Mouse (Mus musculus) forebrain, embryonic 14.5 days (tissue): Measurements from ENCODE around the gene Col25a1. TPM values are rescaled to one million over a fixed set of nuclear protein-coding genes. Genes with fewer than 3 reads are reported as not detected.

Source experiments
- ATAC-seq: fragments of 200-750 bp; cut with Nextera tagmentation; 2 replicates; pipeline ENCODE4 v1.8.0; 2017; ENCODE audit warnings: mild to moderate bottlenecking, moderate library complexity
- DNase-seq: peaks from one replicate; pipeline ENCODE4 v3.0.0-alpha.2; 2015; ENCODE audit warnings: low spot score
- H3K27ac ChIP-seq: fragments of 300-500 bp; sonication (generic); 2 replicates; pipeline ENCODE4 v1.5.1; 2014; ENCODE audit warnings: low read depth, mild to moderate bottlenecking, control low read depth, low read length, moderate library complexity
- H3K27me3 ChIP-seq: fragments of 300-500 bp; sonication (generic); replicated peaks from 2 replicates; pipeline ENCODE4 v1.6.1; 2014; ENCODE audit warnings: low read length, control low read depth, mixed read lengths; ENCODE audit not compliant: control insufficient read depth, insufficient read depth
- H3K36me3 ChIP-seq: fragments of 300-500 bp; sonication (generic); 2 replicates; pipeline ENCODE4 v1.6.1; 2014; ENCODE audit warnings: low read length, control low read depth; ENCODE audit not compliant: control insufficient read depth, insufficient read depth
- H3K4me1 ChIP-seq: fragments of 300-500 bp; sonication (generic); 2 replicates; pipeline ENCODE4 v1.6.1; 2014; ENCODE audit warnings: antibody characterized with exemption, low read length, control low read depth; ENCODE audit not compliant: control insufficient read depth, insufficient read depth
- H3K4me2 ChIP-seq: fragments of 300-500 bp; sonication (generic); 2 replicates; pipeline ENCODE4 v1.6.1; 2014; ENCODE audit warnings: mild to moderate bottlenecking, control low read depth, low read length
- H3K4me3 ChIP-seq: fragments of 300-500 bp; sonication (generic); 2 replicates; pipeline ENCODE4 v1.5.1; 2014; ENCODE audit warnings: low read depth, low read length, control low read depth
- H3K9ac ChIP-seq: fragments of 300-500 bp; sonication (generic); 2 replicates; pipeline ENCODE4 v1.6.1; 2014; ENCODE audit warnings: mild to moderate bottlenecking, low read length, control low read depth, moderate library complexity
- H3K9me3 ChIP-seq: fragments of 300-500 bp; sonication (generic); replicated peaks from 2 replicates; pipeline ENCODE4 v1.6.1; 2016; ENCODE audit warnings: low read length, control low read depth, mixed read lengths; ENCODE audit not compliant: control insufficient read depth
- WGBS: fragments of 180-500 bp; shearing (Covaris S2); extraction: QIAGEN DNeasy Blood & Tissue Kit; methylation state at CpG from one replicate; pipeline ENCODE4 v1.1.7; 2014; 5-methylcytosine and 5-hydroxymethylcytosine counted together
- polyA plus RNA-seq: library from polyadenylated mRNA; unstranded; fragments of >200 nt; fragmentation: Nextera tagmentation; extraction: Ambion mirVana; gene quantifications from 2 replicates; pipeline ENCODE4 v1.2.1, GENCODE M21; 2014

Gene Col25a1
- polyA plus RNA-seq, 1 experiment from 2014 or later, result 2.5 TPM

- no peaks in the 10 kb centered on the region for H3K9me3 ChIP-seq
- DNase-seq (no peak), ATAC-seq (no peak)
- H3K4me2 ChIP-seq, result no peak overlapping the region
- H3K27ac ChIP-seq, result no peak overlapping the region
- H3K4me3 ChIP-seq, result no peak overlapping the region
- H3K36me3 ChIP-seq, result no peaks in the 10 kb centered on the region
- WGBS, result 60% methylated on average over 13 of the region's 13 CpGs
- peaks cover 4% of the 10 kb centered on the region; the same call in 1 of the 2 replicates for H3K4me1 ChIP-seq
- no peak overlapping the region for H3K9ac ChIP-seq
- no peaks in the 10 kb centered on the region for H3K27me3 ChIP-seq
These were observed 269.6 kb downstream of the Col25a1 start for GRCm38 (mm10) chr3:130400716-130401559.

DNA sequence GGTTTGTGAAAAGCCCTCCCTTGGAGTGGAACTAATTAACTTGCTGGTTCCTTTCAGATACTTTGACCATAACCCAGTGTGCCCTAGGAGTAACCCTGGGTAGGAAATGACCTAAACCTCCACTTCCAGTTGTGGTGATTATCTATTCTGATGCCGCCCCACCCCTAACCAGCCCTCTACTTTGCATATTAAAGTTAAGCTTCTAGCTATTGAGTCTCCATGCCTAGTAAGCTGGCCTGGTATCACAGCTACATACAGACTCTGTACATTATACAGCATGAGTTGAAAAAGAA, 270.2 kb downstream of the Col25a1 start:
- no peak overlapping the region for H3K4me3 ChIP-seq
- DNase-seq, result no peak
- H3K27ac ChIP-seq, result no peak overlapping the region
- no peaks in the 10 kb centered on the region for H3K27me3 ChIP-seq
- WGBS, result 5% methylated on average over 1 of the region's 1 CpGs
- H3K9me3 ChIP-seq, result no peaks in the 10 kb centered on the region
- no peak overlapping the region for H3K4me2 ChIP-seq
- H3K9ac ChIP-seq, result no peak overlapping the region
- H3K4me1 ChIP-seq, result peaks cover 4% of the 10 kb centered on the region; the same call in 1 of the 2 replicates
- 0 out of 2 replicates have a peak, but pooled peaks have one; percentile 12 for ATAC-seq
- no peaks in the 10 kb centered on the region for H3K36me3 ChIP-seq

DNA sequence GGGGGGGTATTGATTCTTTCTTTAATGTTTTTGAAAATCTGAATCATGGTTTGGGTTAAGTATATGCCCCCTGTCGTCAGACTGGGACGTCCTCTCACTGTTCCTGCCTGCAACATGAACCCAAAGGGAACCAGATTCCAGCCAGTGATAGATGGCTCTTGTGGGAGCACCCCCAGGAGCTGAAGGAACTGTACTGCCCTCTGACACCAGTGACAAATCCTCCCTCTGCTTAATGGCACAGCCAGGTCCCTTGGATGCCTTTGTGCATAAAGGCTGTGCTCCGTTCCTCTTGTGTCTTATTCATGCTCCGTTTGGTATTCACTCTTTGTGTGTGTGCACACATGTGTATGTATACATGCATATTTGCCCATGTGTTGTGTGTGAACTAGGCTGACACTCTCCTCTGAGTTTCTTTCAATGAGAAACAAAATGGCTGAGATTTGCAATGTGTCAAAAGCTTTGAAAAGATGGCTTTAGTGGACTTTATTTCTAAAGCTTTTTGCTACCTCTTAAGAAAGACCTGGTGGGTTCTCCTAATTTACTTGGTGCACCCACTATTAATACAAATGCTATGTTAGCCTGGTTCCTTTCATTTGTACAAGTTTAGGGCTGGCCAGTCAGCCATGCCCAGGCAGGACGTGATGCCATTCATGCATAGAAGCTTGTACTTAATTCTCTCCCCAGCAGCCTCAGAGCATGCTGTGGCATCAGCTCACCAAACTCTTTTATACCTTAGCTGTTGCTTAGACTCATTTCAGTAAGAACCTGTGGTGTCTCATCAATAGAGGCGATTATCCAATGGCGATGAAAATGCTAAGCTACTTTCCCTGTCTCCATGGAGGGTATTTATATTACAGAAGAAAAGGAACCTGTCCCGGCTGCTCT, 273.5 kb downstream of the Col25a1 start:
- no peaks in the 10 kb centered on the region for H3K27me3 ChIP-seq
- H3K4me3 ChIP-seq, result no peak overlapping the region
- peak; percentile 40 for DNase-seq
- peaks cover 4% of the 10 kb centered on the region; the same call in 1 of the 2 replicates for H3K4me1 ChIP-seq
- ATAC-seq, result peak; percentile 64
- 11% methylated on average over 8 of the region's 8 CpGs for WGBS
- H3K9me3 ChIP-seq, result no peaks in the 10 kb centered on the region
- H3K27ac ChIP-seq, result no peak overlapping the region
- H3K36me3 ChIP-seq, result no peaks in the 10 kb centered on the region
- no peak overlapping the region for H3K4me2 ChIP-seq
- H3K9ac ChIP-seq, result no peak overlapping the region

DNA sequence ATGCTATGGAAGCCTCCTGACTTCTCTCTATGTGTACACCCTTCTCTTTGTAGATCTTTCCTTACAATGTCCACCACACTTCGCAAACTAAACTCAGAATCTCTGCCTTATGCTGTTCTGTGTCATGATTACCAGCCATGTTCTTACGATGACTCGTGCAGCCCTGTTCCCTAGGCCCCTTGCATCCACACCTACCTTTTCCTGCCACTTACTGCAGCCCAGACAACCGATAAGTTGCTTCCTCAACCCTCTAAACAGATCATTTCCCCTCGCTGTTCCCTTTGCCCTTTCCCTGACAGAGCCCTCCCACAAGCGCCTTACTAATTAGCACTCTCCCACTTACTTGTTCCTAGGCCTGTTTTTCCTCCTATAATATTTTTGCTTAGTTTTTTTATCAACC, 275.9 kb downstream of the Col25a1 start:
- Histone ChIP-seq H3K27me3 (no peaks in the 10 kb centered on the region), H3K4me1 (peaks cover 4% of the 10 kb centered on the region; the same call in 1 of the 2 replicates), H3K9me3 (no peaks in the 10 kb centered on the region), H3K9ac (no peak overlapping the region), H3K36me3 (no peaks in the 10 kb centered on the region), H3K27ac (no peak overlapping the region), H3K4me3 (no peak overlapping the region), H3K4me2 (no peak overlapping the region)
- ATAC-seq (no peak), DNase-seq (no peak)
- WGBS, result 72% methylated on average over 6 of the region's 6 CpGs

GRCm38 (mm10) chr3:130413239-130413638, 281.9 kb downstream of the Col25a1 start:
- H3K4me2 ChIP-seq, result no peak overlapping the region
- no peak overlapping the region for H3K27ac ChIP-seq
- no peaks in the 10 kb centered on the region for H3K36me3 ChIP-seq
- H3K4me3 ChIP-seq, result no peak overlapping the region
- 36% methylated on average over 4 of the region's 4 CpGs for whole genome bisulfite sequencing
- no peaks in the 10 kb centered on the region for H3K9me3 ChIP-seq
- ATAC-seq, result no peak
- no peaks in the 10 kb centered on the region for H3K27me3 ChIP-seq
- no peak overlapping the region for H3K9ac ChIP-seq
- DNase-seq, result peak; percentile 16
- no peaks in the 10 kb centered on the region for H3K4me1 ChIP-seq

- no peak for DNase-seq
- Histone ChIP-seq H3K9me3 (no peaks in the 10 kb centered on the region), H3K4me3 (no peak overlapping the region), H3K27ac (no peak overlapping the region), H3K4me2 (no peak overlapping the region), H3K27me3 (no peaks in the 10 kb centered on the region), H3K9ac (no peak overlapping the region), H3K36me3 (no peaks in the 10 kb centered on the region), H3K4me1 (no peaks in the 10 kb centered on the region)
- ATAC-seq, result no peak
- WGBS, result 93% methylated on average over 9 of the region's 9 CpGs
These were observed 287.6 kb downstream of the Col25a1 start for GRCm38 (mm10) chr3:130418951-130419350.

DNA sequence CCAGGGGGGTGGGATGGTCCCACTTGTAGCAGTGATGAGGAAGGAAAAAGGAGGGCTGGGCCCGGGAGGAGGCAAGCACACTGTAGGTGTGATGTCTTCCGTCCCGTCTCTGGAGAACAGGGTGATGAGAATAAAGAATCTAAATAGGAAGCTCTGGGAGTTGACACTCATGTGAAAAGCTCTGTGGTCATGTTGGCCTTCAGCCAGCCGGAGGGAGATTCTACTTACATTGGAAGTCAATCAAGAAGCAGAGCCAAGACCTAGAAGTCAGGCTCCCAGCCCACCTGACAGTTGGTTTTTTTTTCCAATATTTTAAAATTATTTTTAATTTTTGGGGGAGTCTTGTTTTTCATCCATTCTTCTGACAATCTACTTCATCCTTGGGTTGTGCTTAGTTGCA, 297.5 kb downstream of the Col25a1 start:
- ATAC-seq, result no peak
- H3K4me2 ChIP-seq, result no peak overlapping the region
- no peak for DNase-seq
- H3K27ac ChIP-seq, result no peak overlapping the region
- no peak overlapping the region for H3K4me3 ChIP-seq
- no peaks in the 10 kb centered on the region for H3K27me3 ChIP-seq
- no peaks in the 10 kb centered on the region for H3K36me3 ChIP-seq
- H3K4me1 ChIP-seq, result no peaks in the 10 kb centered on the region
- H3K9ac ChIP-seq, result no peak overlapping the region
- WGBS, result 88% methylated on average over 4 of the region's 4 CpGs
- H3K9me3 ChIP-seq, result no peaks in the 10 kb centered on the region

DNA sequence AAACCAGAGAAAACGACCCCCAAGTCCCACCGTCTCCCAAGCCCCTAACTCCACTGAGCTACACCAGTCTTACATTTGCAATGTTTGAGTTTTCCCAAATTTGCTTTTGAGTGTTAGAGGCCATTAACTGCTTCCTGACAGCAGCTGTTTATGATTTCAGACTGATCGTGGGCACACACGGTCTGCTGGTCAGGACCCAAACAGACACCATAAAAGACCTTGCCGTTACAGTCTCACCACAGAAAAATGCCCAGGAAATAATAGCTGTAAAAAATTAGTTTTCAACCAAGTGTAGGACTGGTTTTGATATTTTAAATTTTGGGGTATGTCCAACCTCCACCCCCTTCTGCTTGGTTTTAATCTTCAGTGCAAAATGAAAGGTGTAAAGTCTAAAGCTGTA, 298.8 kb downstream of the Col25a1 start:
- no peaks in the 10 kb centered on the region for H3K4me1 ChIP-seq
- whole genome bisulfite sequencing, result 92% methylated on average over 5 of the region's 5 CpGs
- no peak overlapping the region for H3K4me3 ChIP-seq
- no peaks in the 10 kb centered on the region for H3K36me3 ChIP-seq
- no peak overlapping the region for H3K9ac ChIP-seq
- no peaks in the 10 kb centered on the region for H3K9me3 ChIP-seq
- no peak for ATAC-seq
- H3K27me3 ChIP-seq, result no peaks in the 10 kb centered on the region
- no peak overlapping the region for H3K4me2 ChIP-seq
- DNase-seq, result no peak
- H3K27ac ChIP-seq, result no peak overlapping the region

DNA sequence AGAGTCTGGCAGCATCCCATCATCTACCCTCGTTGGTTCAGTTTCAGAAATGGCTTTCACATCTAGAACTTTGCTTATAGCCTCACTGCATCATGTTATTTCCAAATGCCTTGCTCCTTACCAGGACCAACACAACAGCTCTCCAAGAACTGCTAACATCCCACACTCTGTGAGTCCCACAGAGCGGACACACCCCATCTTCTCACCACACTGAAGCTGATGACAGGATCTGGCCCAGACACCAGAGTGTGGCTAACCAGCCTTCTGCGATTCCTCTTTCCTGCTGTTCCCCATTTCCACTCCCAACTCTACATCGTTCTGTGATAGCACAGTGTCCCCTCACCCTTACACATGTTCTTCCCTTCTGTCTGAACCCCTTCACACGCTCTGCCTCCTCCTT, 301.5 kb downstream of the Col25a1 start:
- H3K4me2 ChIP-seq, result no peak overlapping the region
- ATAC-seq (no peak), DNase-seq (no peak)
- H3K36me3 ChIP-seq, result no peaks in the 10 kb centered on the region
- H3K27me3 ChIP-seq, result no peaks in the 10 kb centered on the region
- WGBS, result 83% methylated on average over 5 of the region's 5 CpGs
- no peak overlapping the region for H3K27ac ChIP-seq
- no peak overlapping the region for H3K4me3 ChIP-seq
- no peaks in the 10 kb centered on the region for H3K4me1 ChIP-seq
- H3K9ac ChIP-seq, result no peak overlapping the region
- H3K9me3 ChIP-seq, result no peaks in the 10 kb centered on the region
